Mouse (Mus musculus) bone marrow macrophage, adult 2 months (primary cell): ENCODE results near the gene Olfr639. TPM values are rescaled to one million over a fixed set of nuclear protein-coding genes. Genes with fewer than 3 reads are reported as not detected.
"Not testable (repeated sequence)": the region's sequence is repeated elsewhere in the genome, so short reads cannot be mapped to it uniquely, and the experiment has no call there.

ENCODE experiments used
- H3K27ac ChIP-seq: 2 replicates; pipeline ENCODE4 v1.5.1; 2012; ENCODE audit warnings: low read depth, low read length; ENCODE audit not compliant: insufficient read depth
- H3K4me1 ChIP-seq: 2 replicates; pipeline ENCODE4 v1.6.1; 2012; ENCODE audit warnings: low read length; ENCODE audit not compliant: control insufficient read depth, insufficient read depth
- H3K4me3 ChIP-seq: 2 replicates; pipeline ENCODE4 v1.5.1; 2012; ENCODE audit warnings: mild to moderate bottlenecking, low read length, moderate library complexity; ENCODE audit not compliant: insufficient read depth
- CTCF ChIP-seq: IDR thresholded peaks from 2 replicates; pipeline ENCODE4 v1.5.1; 2012; ENCODE audit warnings: low read depth, mild to moderate bottlenecking, low read length, moderate library complexity
- POLR2A ChIP-seq: IDR thresholded peaks from 2 replicates; pipeline ENCODE4 v1.6.1; 2012; ENCODE audit warnings: mild to moderate bottlenecking, low read depth, low read length, borderline replicate concordance
- polyA plus RNA-seq: library from polyadenylated mRNA; stranded (reverse); fragments of >200 nt; gene quantifications from 2 replicates; pipeline ENCODE4 v1.2.4, GENCODE M21; 2012; ENCODE audit not compliant: missing spikeins, insufficient read depth, insufficient read length

Gene Olfr639
- polyA plus RNA-seq, 1 experiment, result not detected

GRCm38 (mm10) chr7:103998446-103998845 lies 18.7 kb downstream of the Olfr639 start, which contains the start of gene Olfr638:
Gene Olfr638, plus strand, starts transcription at chr7:103998746.
- Histone ChIP-seq H3K27ac (no peak within 1 kb of the TSS), H3K4me3 (no peak within 1 kb of the TSS), H3K4me1 (no peaks in the 10 kb centered on the region)
- no peak for TF ChIP-seq CTCF
- TF ChIP-seq POLR2A, result no peak

- no peak for TF ChIP-seq POLR2A
- TF ChIP-seq CTCF, result no peak
- no peak overlapping the region for H3K4me3 ChIP-seq
- no peaks in the 10 kb centered on the region for H3K4me1 ChIP-seq
- H3K27ac ChIP-seq, result no peak overlapping the region
Measured at GRCm38 (mm10) chr7:103971782-103972181, 45.3 kb downstream of the Olfr639 start.

GRCm38 (mm10) chr7:103970852-103971251 lies 46.3 kb downstream of the Olfr639 start, which contains the start of gene Olfr635:
Gene Olfr635, plus strand, starts transcription at chr7:103971152.
- no peaks in the 10 kb centered on the region for H3K4me1 ChIP-seq
- no peak within 1 kb of the TSS for H3K27ac ChIP-seq
- H3K4me3 ChIP-seq, result no peak within 1 kb of the TSS
- no peak for TF ChIP-seq CTCF
- no peak for TF ChIP-seq POLR2A

GRCm38 (mm10) chr7:103966873-103967272 lies 50.2 kb downstream of the Olfr639 start:
- not testable (repeated sequence) for H3K27ac ChIP-seq, H3K4me3 ChIP-seq, H3K4me1 ChIP-seq

Other genes with a start within 250 kb of the Olfr639 start
- not detected in 2 replicates for gene Olfr69, start 245.7 kb downstream of the Olfr639 start, polyA plus RNA-seq
- not detected in 2 replicates for gene Olfr68, start 237.6 kb downstream of the Olfr639 start, polyA plus RNA-seq
- not detected in 2 replicates for gene Olfr67, start 225.5 kb downstream of the Olfr639 start, polyA plus RNA-seq
- not detected in 2 replicates for gene Hbb-bt, start 203.3 kb downstream of the Olfr639 start, polyA plus RNA-seq
- not detected in 2 replicates for gene Hbb-bs, start 189.2 kb downstream of the Olfr639 start, polyA plus RNA-seq
- not detected in 2 replicates for gene Hbb-bh2, start 176.8 kb downstream of the Olfr639 start, polyA plus RNA-seq
- not detected in 2 replicates for gene Hbb-bh1, start 174.1 kb downstream of the Olfr639 start, polyA plus RNA-seq
- gene Hbb-y, start 164.1 kb downstream of the Olfr639 start, polyA plus RNA-seq, result not detected in 2 replicates
- gene Olfr66, start 131.1 kb downstream of the Olfr639 start, polyA plus RNA-seq, result not detected in 2 replicates
- gene Olfr64, start 122.8 kb downstream of the Olfr639 start, polyA plus RNA-seq, result not detected in 2 replicates
- not detected in 2 replicates for gene Olfr65, start 113.8 kb downstream of the Olfr639 start, polyA plus RNA-seq
- gene Olfr631, start 88.5 kb downstream of the Olfr639 start, polyA plus RNA-seq, result not detected in 2 replicates
- gene Olfr632, start 83.0 kb downstream of the Olfr639 start, polyA plus RNA-seq, result not detected in 2 replicates
- gene Olfr633, start 72.9 kb downstream of the Olfr639 start, polyA plus RNA-seq, result not detected in 2 replicates
- 0.13 TPM in 1 of 2 replicates, not detected in the other for gene Olfr635, start 46.2 kb downstream of the Olfr639 start, polyA plus RNA-seq
- not detected in 2 replicates for gene Olfr638, start 18.6 kb downstream of the Olfr639 start, polyA plus RNA-seq
- not detected in 2 replicates for gene Olfr640, start 8.3 kb upstream of the Olfr639 start, polyA plus RNA-seq
- not detected in 2 replicates for gene Olfr641, start 18.1 kb upstream of the Olfr639 start, polyA plus RNA-seq
- gene Olfr642, start 35.4 kb upstream of the Olfr639 start, polyA plus RNA-seq, result 0.17 TPM in 1 of 2 replicates, not detected in the other
- gene 4930516K23Rik, start 44.1 kb upstream of the Olfr639 start, polyA plus RNA-seq, result not detected in 2 replicates
- not detected in 2 replicates for gene Olfr644, start 54.6 kb upstream of the Olfr639 start, polyA plus RNA-seq
- gene Olfr645, start 68.2 kb upstream of the Olfr639 start, polyA plus RNA-seq, result not detected in 2 replicates
- gene Olfr646, start 87.6 kb upstream of the Olfr639 start, polyA plus RNA-seq, result not detected in 2 replicates
- not detected in 2 replicates for gene Ubqln5, start 112.5 kb upstream of the Olfr639 start, polyA plus RNA-seq
- not detected in 2 replicates for gene Olfr643, start 120.1 kb upstream of the Olfr639 start, polyA plus RNA-seq
- gene Ubqln3, start 126.0 kb upstream of the Olfr639 start, polyA plus RNA-seq, result not detected in 2 replicates
- not detected in 2 replicates for gene Ubqlnl, start 133.3 kb upstream of the Olfr639 start, polyA plus RNA-seq
- gene Olfm5, start 147.5 kb upstream of the Olfr639 start, polyA plus RNA-seq, result not detected in 2 replicates
- not detected in 2 replicates for gene Olfr648, start 166.1 kb upstream of the Olfr639 start, polyA plus RNA-seq
- not detected in 2 replicates for gene Olfr649, start 178.7 kb upstream of the Olfr639 start, polyA plus RNA-seq
- 1.7 and 3.0 TPM in 2 replicates for gene Trim6, start 201.5 kb upstream of the Olfr639 start, polyA plus RNA-seq
- gene Trim34a, start 227.2 kb upstream of the Olfr639 start, polyA plus RNA-seq, result 50.1 and 53.9 TPM in 2 replicates